Mouse (Mus musculus): Measurements from ENCODE around the gene Gm10271.

- TF ChIP-seq CTCF (conservative IDR thresholded peaks at IDR 0.05; ENCODE audit: low read length) (no peak), NANOG (IDR thresholded peaks at IDR 0.05; ENCODE audit: borderline replicate concordance, low read length) (no peak), POU5F1 (IDR thresholded peaks at IDR 0.05; ENCODE audit: borderline replicate concordance, low read length) (no peak)
Measured at GRCm38 (mm10) chr10:116944940-116945339, 27.5 kb downstream of the Gm10271 start.

Measured in E14TG2a.4 (cell line).